Mouse (Mus musculus) cerebellum, adult 2 months (tissue): ENCODE data around the gene Snx15.

Experiments
- CTCF ChIP-seq: fragments of 200-500 bp; IDR thresholded peaks from 2 replicates; pipeline ENCODE4 v1.5.1; 2011; ENCODE audit warnings: low read depth, mild to moderate bottlenecking, control low read depth, low read length, moderate library complexity, borderline replicate concordance; ENCODE audit not compliant: insufficient read depth
- POLR2A ChIP-seq: fragments of 200-500 bp; IDR thresholded peaks from 2 replicates; pipeline ENCODE4 v1.6.1; 2011; ENCODE audit warnings: low read length, control low read depth, borderline replicate concordance; ENCODE audit not compliant: insufficient read depth

DNA sequence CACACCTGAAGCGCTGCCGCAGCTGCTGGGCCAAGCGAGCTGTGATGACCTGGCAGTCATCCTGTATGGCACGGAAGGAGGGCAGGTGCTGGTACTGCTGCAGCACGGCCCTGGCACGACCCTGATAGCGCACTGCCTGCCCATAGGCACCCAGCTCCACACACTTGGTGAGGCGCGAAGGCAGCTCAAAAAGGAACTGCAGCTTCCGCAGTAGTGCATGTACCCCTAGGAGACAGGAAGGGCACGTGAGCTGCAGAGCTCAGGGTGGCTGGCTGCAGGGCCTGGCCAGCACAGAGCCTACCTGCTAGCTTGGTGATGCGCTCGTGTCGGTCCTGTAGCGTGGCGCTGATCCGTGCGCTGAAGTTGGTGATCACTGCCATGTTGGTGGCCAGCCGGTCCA is 56.8 kb downstream of the Snx15 start:
- no peak for TF ChIP-seq CTCF
- no peak for TF ChIP-seq POLR2A
